Mouse (Mus musculus) kidney, postnatal 25 days (tissue): ENCODE data around the gene Nme7.

Experiments
- DNase-seq, 2 experiments: peaks; one replicate each; pipeline ENCODE4 v3.0.0; 2021; ENCODE audit warnings: mixed read lengths in 2 of 2

The Nme7 gene

GRCm38 (mm10) chr1:164389743-164390142 lies 85.8 kb downstream of the Nme7 start:
- no peak for DNase-seq

GRCm38 (mm10) chr1:164392176-164392575 lies 88.3 kb downstream of the Nme7 start:
- no peak for DNase-seq

GRCm38 (mm10) chr1:164395131-164395780 lies 91.3 kb downstream of the Nme7 start:
- DNase-seq, result no peak

- DNase-seq, result no peak
Observed at GRCm38 (mm10) chr1:164397672-164398071, 93.8 kb downstream of the Nme7 start.

GRCm38 (mm10) chr1:164399578-164399977 lies 95.7 kb downstream of the Nme7 start:
- DNase-seq, result no peak

GRCm38 (mm10) chr1:164405385-164405802 lies 101.5 kb downstream of the Nme7 start:
- DNase-seq, result no peak

- peak; percentile 33 to 73 for DNase-seq
Observed at GRCm38 (mm10) chr1:164406506-164406905, 102.6 kb downstream of the Nme7 start.

GRCm38 (mm10) chr1:164408655-164409054 lies 104.7 kb downstream of the Nme7 start:
- DNase-seq, result no peak

- peak; percentile 61 to 79 for DNase-seq
Observed at GRCm38 (mm10) chr1:164411306-164411705, 107.4 kb downstream of the Nme7 start.

- DNase-seq, result peak in 1 of 2 experiments; percentile 67
Observed at GRCm38 (mm10) chr1:164412906-164413305, 109.0 kb downstream of the Nme7 start.

- DNase-seq, result no peak
Observed at GRCm38 (mm10) chr1:164413608-164414007, 109.7 kb downstream of the Nme7 start.

GRCm38 (mm10) chr1:164415347-164415751 lies 111.4 kb downstream of the Nme7 start:
- DNase-seq, result peak; percentile 69 to 85

- DNase-seq, result peak; percentile 62 to 81
Observed at GRCm38 (mm10) chr1:164416692-164417394, 112.9 kb downstream of the Nme7 start.

GRCm38 (mm10) chr1:164417604-164418003 lies 113.7 kb downstream of the Nme7 start:
- no peak for DNase-seq

- DNase-seq, result peak; percentile 74 to 87
Observed at GRCm38 (mm10) chr1:164418320-164418719, 114.4 kb downstream of the Nme7 start.

- no peak for DNase-seq
Observed at GRCm38 (mm10) chr1:164419401-164419800, 115.5 kb downstream of the Nme7 start.

- DNase-seq, result no peak
Observed at GRCm38 (mm10) chr1:164420623-164421354, 116.9 kb downstream of the Nme7 start.

- DNase-seq, result no peak
Observed at GRCm38 (mm10) chr1:164426227-164426626, 122.3 kb downstream of the Nme7 start.

- DNase-seq, result no peak
Observed at GRCm38 (mm10) chr1:164427777-164428176, 123.9 kb downstream of the Nme7 start.

- no peak for DNase-seq
Observed at GRCm38 (mm10) chr1:164428644-164429043, 124.7 kb downstream of the Nme7 start.

GRCm38 (mm10) chr1:164432649-164433048 lies 128.7 kb downstream of the Nme7 start:
- DNase-seq, result peak in 1 of 2 experiments; percentile 60

- DNase-seq, result no peak
Observed at GRCm38 (mm10) chr1:164434049-164434448, 130.1 kb downstream of the Nme7 start.

GRCm38 (mm10) chr1:164436749-164437148 lies 132.8 kb downstream of the Nme7 start:
- peak in 1 of 2 experiments; percentile 38 for DNase-seq

- DNase-seq, result no peak
Observed at GRCm38 (mm10) chr1:164440230-164440629, 136.3 kb downstream of the Nme7 start.
